Mouse (Mus musculus): ENCODE measurements at regions not wholly inside any gene's neighbourhood (a gene's known extent, or its start where the extent isn't known, plus 50 kb on each side); places are given as distances from the start of the nearest gene placed in this dataset.

DNA sequence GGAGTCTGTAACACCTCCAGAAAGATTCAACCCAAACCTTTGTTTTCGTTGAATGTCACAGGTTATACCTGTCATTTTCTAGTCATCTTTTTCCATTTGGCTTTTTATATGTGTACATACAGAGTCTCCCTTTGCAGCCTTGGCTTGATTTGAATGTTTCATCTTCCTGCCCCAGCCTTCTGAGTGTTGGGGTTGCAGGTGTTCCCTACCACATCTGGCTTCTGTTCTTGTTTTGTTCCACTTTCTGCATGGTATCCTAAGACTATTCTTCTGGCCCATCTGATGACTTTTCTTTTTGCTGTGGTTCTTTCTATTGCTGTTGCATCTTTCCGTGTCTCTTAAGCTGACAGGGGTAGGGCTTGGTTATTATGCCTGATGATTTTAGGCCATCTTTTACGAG lies 111.3 kb upstream of the Gnao1 start:
- Histone ChIP-seq H3K4me1 (no peaks in the 10 kb centered on the region), H3K27me3 (replicated peaks) (no peaks in the 10 kb centered on the region), H3K4me3 (no peak overlapping the region), H3K27ac (no peak overlapping the region), H3K4me2 (no peak overlapping the region), H3K9ac (no peak overlapping the region), H3K36me3 (no peaks in the 10 kb centered on the region), H3K9me3 (replicated peaks) (no peaks in the 10 kb centered on the region)
- WGBS (ENCODE audit: insufficient replicate concordance): 59% methylated on average over 3 of the region's 3 CpGs
- ATAC-seq: no peak

GRCm38 (mm10) chr8:93701391-93701790 lies 108.4 kb upstream of the Gnao1 start:
- Histone ChIP-seq H3K4me1 (no peaks in the 10 kb centered on the region), H3K9ac (no peak overlapping the region), H3K27ac (no peak overlapping the region), H3K36me3 (no peaks in the 10 kb centered on the region), H3K4me2 (no peak overlapping the region), H3K4me3 (no peak overlapping the region), H3K27me3 (replicated peaks) (no peaks in the 10 kb centered on the region), H3K9me3 (replicated peaks) (no peaks in the 10 kb centered on the region)
- WGBS (ENCODE audit: insufficient replicate concordance): 55% methylated on average over 3 of the region's 3 CpGs
- no peak for ATAC-seq

DNA sequence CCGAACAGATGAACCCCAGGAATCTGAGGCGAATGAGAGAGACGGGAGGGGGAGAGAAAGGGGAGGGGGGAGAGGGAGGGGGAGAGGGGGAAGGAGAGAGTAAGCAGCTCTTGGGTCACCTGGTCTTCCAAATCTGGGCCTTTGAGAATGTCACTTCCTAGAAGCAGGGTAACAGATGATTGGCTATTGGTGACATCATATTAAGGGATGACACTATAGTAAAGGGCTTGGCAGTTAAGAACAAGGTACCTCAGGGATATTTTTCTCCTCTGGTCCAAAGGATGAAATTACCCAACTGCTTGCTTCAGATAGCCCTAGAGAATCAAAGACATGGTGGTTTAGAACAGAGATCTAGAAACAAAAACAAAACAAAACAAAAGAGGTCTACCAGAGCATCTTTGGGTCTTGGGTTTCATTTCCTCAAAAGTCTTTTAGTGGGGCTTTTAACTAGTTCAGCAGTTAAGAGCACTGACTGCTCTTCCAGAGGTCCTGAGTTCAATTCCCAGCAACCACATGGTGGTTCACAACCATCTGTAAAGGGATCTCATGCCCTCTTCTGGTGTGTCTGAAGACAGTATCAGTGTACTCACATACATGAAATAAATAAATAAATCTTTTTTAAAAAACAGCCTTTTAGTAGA lies 97.6 kb upstream of the Gnao1 start:
- Histone ChIP-seq H3K4me3 (no peak overlapping the region), H3K9ac (no peak overlapping the region), H3K4me1 (no peaks in the 10 kb centered on the region), H3K36me3 (no peaks in the 10 kb centered on the region), H3K27me3 (replicated peaks) (no peaks in the 10 kb centered on the region), H3K27ac (no peak overlapping the region), H3K9me3 (replicated peaks) (no peaks in the 10 kb centered on the region), H3K4me2 (no peak overlapping the region)
- no peak for ATAC-seq
- WGBS (ENCODE audit: insufficient replicate concordance): 62% methylated on average over 3 of the region's 3 CpGs

DNA sequence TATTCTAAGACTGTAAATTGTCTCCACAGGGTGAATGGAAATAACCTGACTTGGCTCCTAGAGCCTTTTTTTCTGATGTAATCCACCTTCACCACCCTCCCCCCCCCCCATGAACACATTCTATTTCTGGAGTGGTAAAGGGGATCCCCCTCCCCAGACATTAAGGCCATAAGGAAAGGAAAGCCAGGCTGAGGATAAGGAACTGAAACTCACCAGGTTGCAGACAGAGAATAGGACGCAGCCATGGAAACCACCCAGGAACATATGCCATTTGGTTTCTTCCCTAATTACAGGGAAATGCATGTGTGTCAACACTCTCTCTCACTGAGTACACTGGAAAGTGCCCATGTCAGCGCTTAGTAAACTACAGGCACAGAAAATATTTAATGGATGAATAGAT lies 96.5 kb upstream of the Gnao1 start:
- WGBS (ENCODE audit: insufficient replicate concordance): 66% methylated on average over 2 of the region's 2 CpGs
- no peak overlapping the region for H3K9ac ChIP-seq
- no peak overlapping the region for H3K4me2 ChIP-seq
- H3K4me3 ChIP-seq: no peak overlapping the region
- no peak overlapping the region for H3K27ac ChIP-seq
- ATAC-seq: no peak
- H3K9me3 ChIP-seq (replicated peaks): no peaks in the 10 kb centered on the region
- H3K27me3 ChIP-seq (replicated peaks): no peaks in the 10 kb centered on the region
- H3K4me1 ChIP-seq: no peaks in the 10 kb centered on the region
- no peaks in the 10 kb centered on the region for H3K36me3 ChIP-seq

DNA sequence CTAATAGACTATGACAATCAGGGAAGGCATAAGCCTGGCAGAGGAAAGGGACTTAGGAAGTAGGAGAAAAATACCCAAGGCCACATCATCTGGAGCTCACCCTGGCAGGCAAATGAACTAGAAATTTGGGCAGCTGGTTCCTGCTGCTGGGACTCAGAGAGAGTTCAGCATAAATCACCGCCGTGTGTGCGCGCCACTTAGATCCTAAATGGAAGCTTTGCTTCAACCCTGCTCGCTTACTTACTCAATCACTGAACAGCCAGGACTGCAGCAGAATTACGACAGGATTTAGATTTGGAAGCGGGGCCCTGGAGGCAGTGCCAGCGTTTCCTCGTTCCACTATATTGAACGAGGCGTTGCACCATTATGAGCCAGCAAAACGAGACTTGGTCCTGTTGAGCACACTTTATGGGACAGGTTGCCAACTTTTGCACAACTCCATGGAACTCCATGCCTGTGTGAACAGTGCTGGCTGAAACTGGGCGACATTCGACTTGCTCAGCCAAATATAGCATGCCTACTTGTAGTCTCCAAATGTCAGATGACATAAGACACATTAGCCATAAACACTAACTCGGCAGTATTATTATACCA lies 84.8 kb upstream of the Gnao1 start:
- Histone ChIP-seq H3K27ac (no peak overlapping the region), H3K9me3 (replicated peaks) (no peaks in the 10 kb centered on the region)
- no peak for ATAC-seq

GRCm38 (mm10) chr8:93729124-93729930 lies 80.4 kb upstream of the Gnao1 start:
- H3K27me3 ChIP-seq (replicated peaks): no peaks in the 10 kb centered on the region
- no peak for ATAC-seq
- H3K4me3 ChIP-seq: no peak overlapping the region
- H3K4me1 ChIP-seq: no peaks in the 10 kb centered on the region
- H3K27ac ChIP-seq: no peak overlapping the region
- H3K9ac ChIP-seq: no peak overlapping the region
- WGBS (ENCODE audit: insufficient replicate concordance): 63% methylated on average over 15 of the region's 15 CpGs
- no peaks in the 10 kb centered on the region; the same call in 1 of the 2 replicates for H3K9me3 ChIP-seq (replicated peaks)
- H3K36me3 ChIP-seq: no peaks in the 10 kb centered on the region
- H3K4me2 ChIP-seq: no peak overlapping the region

More for the DNA sequence above, 84.8 kb upstream of the Gnao1 start:
- 72% methylated on average over 15 of the region's 15 CpGs for WGBS (ENCODE audit: insufficient replicate concordance)
- no peaks in the 10 kb centered on the region for H3K27me3 ChIP-seq (replicated peaks)
- no peak overlapping the region for H3K4me3 ChIP-seq
- H3K4me1 ChIP-seq: no peaks in the 10 kb centered on the region
- no peak overlapping the region for H3K4me2 ChIP-seq
- no peaks in the 10 kb centered on the region for H3K36me3 ChIP-seq
- H3K9ac ChIP-seq: no peak overlapping the region

- Histone ChIP-seq H3K36me3 (no peaks in the 10 kb centered on the region), H3K27ac (no peak overlapping the region), H3K4me2 (no peak overlapping the region), H3K9me3 (replicated peaks) (no peaks in the 10 kb centered on the region; the same call in 1 of the 2 replicates), H3K4me3 (no peak overlapping the region), H3K4me1 (no peaks in the 10 kb centered on the region), H3K27me3 (replicated peaks) (no peaks in the 10 kb centered on the region), H3K9ac (no peak overlapping the region)
- 75% methylated on average over 14 of the region's 14 CpGs for WGBS (ENCODE audit: insufficient replicate concordance)
- no peak for ATAC-seq
These were observed 78.7 kb upstream of the Gnao1 start for GRCm38 (mm10) chr8:93730738-93731700.

GRCm38 (mm10) chr8:93734818-93735217 lies 74.9 kb upstream of the Gnao1 start:
- Histone ChIP-seq H3K27me3 (replicated peaks) (no peaks in the 10 kb centered on the region), H3K9me3 (replicated peaks) (no peaks in the 10 kb centered on the region; the same call in 1 of the 2 replicates), H3K36me3 (no peaks in the 10 kb centered on the region), H3K4me2 (no peak overlapping the region), H3K27ac (no peak overlapping the region), H3K4me3 (no peak overlapping the region), H3K9ac (no peak overlapping the region), H3K4me1 (no peaks in the 10 kb centered on the region)
- 56% methylated on average over 4 of the region's 4 CpGs for WGBS (ENCODE audit: insufficient replicate concordance)
- no peak for ATAC-seq

DNA sequence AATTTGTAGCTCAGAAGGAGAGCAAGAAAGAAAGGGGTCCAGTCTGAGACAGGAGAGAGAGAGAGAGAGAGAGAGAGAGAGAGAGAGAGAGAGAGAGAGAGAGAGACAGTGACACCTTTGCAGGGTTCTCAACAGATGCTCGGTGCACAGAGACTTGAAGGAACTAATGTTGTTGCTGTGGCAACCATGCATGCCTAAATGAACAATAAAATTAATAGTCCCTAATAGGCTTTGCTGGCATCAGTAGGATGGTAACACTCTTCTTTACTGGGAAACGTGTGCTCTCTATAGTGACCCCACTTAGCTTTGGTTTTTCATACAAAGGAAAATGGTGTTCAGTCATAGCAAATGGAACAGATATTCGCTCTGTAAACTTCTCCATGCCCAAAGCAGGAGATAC lies 69.5 kb upstream of the Gnao1 start:
- no peak overlapping the region for H3K4me3 ChIP-seq
- H3K9ac ChIP-seq: no peak overlapping the region
- WGBS (ENCODE audit: insufficient replicate concordance): 69% methylated on average over 3 of the region's 3 CpGs
- H3K4me1 ChIP-seq: no peaks in the 10 kb centered on the region
- H3K27me3 ChIP-seq (replicated peaks): no peaks in the 10 kb centered on the region
- H3K36me3 ChIP-seq: no peaks in the 10 kb centered on the region
- H3K27ac ChIP-seq: no peak overlapping the region
- H3K9me3 ChIP-seq (replicated peaks): no peaks in the 10 kb centered on the region
- no peak for ATAC-seq
- H3K4me2 ChIP-seq: no peak overlapping the region

- Histone ChIP-seq H3K9ac (no peak overlapping the region), H3K27ac (no peak overlapping the region), H3K27me3 (replicated peaks) (no peaks in the 10 kb centered on the region), H3K4me2 (no peak overlapping the region), H3K36me3 (no peaks in the 10 kb centered on the region), H3K4me3 (no peak overlapping the region), H3K9me3 (replicated peaks) (no peaks in the 10 kb centered on the region), H3K4me1 (no peaks in the 10 kb centered on the region)
- WGBS (ENCODE audit: insufficient replicate concordance): 67% methylated on average over 1 of the region's 1 CpGs
- no peak for ATAC-seq
These were observed 61.0 kb upstream of the Gnao1 start for GRCm38 (mm10) chr8:93748720-93749119.

DNA sequence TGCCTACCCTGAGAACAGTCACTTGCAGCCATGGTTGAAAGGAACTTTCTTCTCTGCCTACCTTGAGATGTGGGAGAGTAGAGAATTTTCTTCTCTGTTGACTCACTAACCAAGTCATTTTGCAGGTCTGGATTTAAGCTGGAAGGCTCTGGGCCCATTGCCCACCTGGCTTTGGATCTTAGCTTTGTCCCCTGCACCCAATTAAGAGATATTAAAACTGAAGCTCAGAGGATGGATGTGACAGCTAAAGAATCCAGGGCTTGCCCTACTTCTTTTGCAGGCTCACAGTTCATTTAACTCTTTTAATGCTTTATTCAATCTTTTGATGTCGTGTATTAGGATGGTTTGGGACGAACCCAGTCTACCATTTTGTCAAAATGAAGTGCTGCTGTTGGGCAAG lies 58.8 kb upstream of the Gnao1 start:
- Histone ChIP-seq H3K36me3 (no peaks in the 10 kb centered on the region), H3K27ac (no peak overlapping the region), H3K9me3 (replicated peaks) (no peaks in the 10 kb centered on the region), H3K4me3 (no peak overlapping the region), H3K9ac (no peak overlapping the region), H3K4me2 (no peak overlapping the region), H3K27me3 (replicated peaks) (no peaks in the 10 kb centered on the region), H3K4me1 (no peaks in the 10 kb centered on the region)
- WGBS (ENCODE audit: insufficient replicate concordance): 44% methylated on average over 2 of the region's 2 CpGs
- no peak for ATAC-seq

Data from liver, embryonic 12.5 days (tissue).